20 mouse cellular contexts compared by ENCODE assay signal in genomic region chr10:75276427-75277013, GRCm38 (mm10). TPM values are rescaled to one million over a fixed set of nuclear protein-coding genes. Genes with fewer than 3 reads are reported as not detected.
DNase-seq lines count a peak whose midpoint lies in the region; ATAC-seq lines count a peak whose summit lies in the region.
"Had no signal": no experiment of that assay in that cellular context is flagged by ENCODE, and none has a peak within 500 bp of the region (broad histone marks: within the 10 kb centered on the region; RNA-seq: fewer than 3 reads in every experiment).

No protein-coding gene starts in this region.

- ATAC-seq in frontal cortex, adult (ENCODE audit: low TSS enrichment), result peak; percentile 55; the same call in 1 of the 2 replicates
- peak; percentile 59 for ATAC-seq in granulocyte monocyte progenitor cell, adult 5-6 weeks (replicated peaks; ENCODE audit: poor library complexity, severe bottlenecking)
- ATAC-seq in megakaryocyte progenitor cell, adult 5-6 weeks (replicated peaks; ENCODE audit: poor library complexity), result 0 out of 2 replicates have a peak, but pooled peaks have one; percentile 23
- ATAC-seq: activated CD4-positive, CD25-positive, alpha-beta regulatory T cell, adult 4 months; forebrain, embryonic 13.5 days; forebrain, embryonic 16.5 days; hindbrain, embryonic 16.5 days; intestine, embryonic 16.5 days had no signal

- no peak for DNase-seq in frontal cortex, postnatal 14 days (ENCODE audit: low spot score in 2 of 2)
- no peak for DNase-seq in kidney, postnatal 36 days
- no peak for DNase-seq in embryo, embryonic 10 days (ENCODE audit: low spot score)
- DNase-seq: adrenal gland, adult 8-10 months; adrenal gland, postnatal 25 days; cerebellum, adult 18-20 months; cerebellum, adult 9-10 months; cerebellum, postnatal 14 days; embryo, embryonic 11 days; gastrocnemius, postnatal 25 days; heart, postnatal 10 days; heart, postnatal 36 days had no signal

RNA-seq across cellular contexts. Expression of gene Adora2a, which starts 40.2 kb away (rescaled TPM):
- 0.79 and 0.80 TPM in 2 replicates for total RNA-seq in granulocyte monocyte progenitor cell, adult 5-6 weeks (2014; fragmentation: Nextera tagmentation)
- 1.1 and 2.4 TPM in 2 replicates for total RNA-seq in granulocyte monocyte progenitor cell, adult 5-6 weeks (2017)
- total RNA-seq in megakaryocyte progenitor cell, adult 5-6 weeks (2015), result 0.91 and 0.93 TPM in 2 replicates
- total RNA-seq in megakaryocyte progenitor cell, adult 5-6 weeks (2017), result 0.54 and 0.88 TPM in 2 replicates
